Mouse (Mus musculus) adrenal gland (tissue): ENCODE data around the gene Irak3.
"Not testable (repeated sequence)": the region's sequence is repeated elsewhere in the genome, so short reads cannot be mapped to it uniquely, and the experiment has no call there.

Experiments
- intact Hi-C: fragments of 180-260 bp; cut with DNase I; formaldehyde crosslinking; loops from one replicate; pipeline ENCODE4 v1.15.1; 2025

Gene Irak3

GRCm38 (mm10) chr10:120164931-120165792, 36.8 kb downstream of the Irak3 start:
- intact Hi-C loops, result no loop called here

DNA sequence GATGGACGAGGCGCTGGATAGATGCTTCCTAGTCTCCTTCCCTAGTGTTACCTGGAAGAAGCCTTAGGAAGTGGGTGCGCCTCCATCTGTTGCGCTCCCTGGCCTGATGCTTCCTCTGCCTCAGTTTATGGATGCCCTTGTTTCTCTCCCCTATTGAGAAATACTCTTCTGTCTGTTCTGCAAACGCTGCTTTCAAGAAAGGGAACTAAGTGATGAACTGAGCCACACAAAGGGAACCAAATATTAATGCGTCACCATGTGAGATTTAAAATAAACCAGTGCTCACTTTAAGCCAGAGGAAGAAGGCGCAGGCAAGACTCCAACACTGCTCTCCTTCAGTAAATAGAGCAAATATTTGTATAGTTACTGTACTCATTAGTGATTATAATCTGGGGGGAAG, 38.4 kb downstream of the Irak3 start:
- intact Hi-C loops, result no loop called here

DNA sequence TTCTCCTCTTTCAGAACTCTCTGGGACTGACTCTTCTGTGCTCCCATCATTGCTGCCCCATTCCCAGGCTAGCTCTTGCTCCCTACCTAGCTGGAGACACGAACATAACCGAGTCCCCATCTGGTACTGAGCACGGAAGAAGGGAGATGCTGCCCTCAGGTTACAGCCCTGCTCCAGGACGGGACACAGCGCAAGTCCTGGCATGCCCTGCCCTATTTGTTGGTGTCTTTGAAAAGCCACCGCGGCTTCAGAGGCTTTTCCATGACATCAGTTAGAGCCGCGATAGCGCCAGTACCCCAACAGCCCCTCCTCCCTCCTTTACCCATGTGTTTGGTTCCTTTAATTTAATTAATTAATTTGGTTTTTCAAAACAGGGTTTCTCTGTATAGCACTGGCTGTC, 39.1 kb downstream of the Irak3 start:
- intact Hi-C loops, result no loop called here

- intact Hi-C loops, result no loop called here
These were observed 41.4 kb downstream of the Irak3 start for GRCm38 (mm10) chr10:120160533-120160932.

- intact Hi-C loops, result no loop called here
These were observed 48.0 kb downstream of the Irak3 start for GRCm38 (mm10) chr10:120153911-120154310.

GRCm38 (mm10) chr10:120151672-120152071, 50.3 kb downstream of the Irak3 start:
- intact Hi-C loops, result no loop called here

DNA sequence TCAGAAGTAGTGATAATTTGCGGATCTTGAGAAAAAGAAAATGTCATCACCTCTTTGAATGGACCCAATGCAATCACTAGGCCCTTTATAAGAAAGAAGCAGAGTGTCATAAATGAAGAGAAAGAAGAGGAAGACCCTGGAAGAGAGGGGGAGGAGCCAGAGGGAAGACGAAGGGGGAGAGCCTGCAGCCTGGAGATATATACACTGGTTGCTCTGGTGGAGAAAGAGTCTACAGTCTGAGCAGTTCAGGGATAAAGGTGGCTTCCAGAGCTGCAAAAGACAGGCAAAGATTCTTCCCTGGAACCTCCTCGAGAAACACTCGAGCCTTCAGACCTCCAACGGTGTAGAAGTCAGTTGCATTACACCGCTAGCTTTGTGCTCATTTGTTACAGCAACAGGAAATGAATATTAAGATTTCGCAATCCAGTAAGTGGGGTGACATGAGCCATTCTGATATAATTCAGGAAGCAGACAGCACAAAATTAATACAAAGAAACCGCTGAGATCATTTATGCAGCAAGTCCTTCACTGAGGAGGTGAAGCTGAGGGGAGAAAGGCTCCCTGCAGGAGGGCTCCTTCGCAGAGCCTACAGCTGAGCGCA, 60.9 kb downstream of the Irak3 start:
- intact Hi-C loops, result no loop called here

DNA sequence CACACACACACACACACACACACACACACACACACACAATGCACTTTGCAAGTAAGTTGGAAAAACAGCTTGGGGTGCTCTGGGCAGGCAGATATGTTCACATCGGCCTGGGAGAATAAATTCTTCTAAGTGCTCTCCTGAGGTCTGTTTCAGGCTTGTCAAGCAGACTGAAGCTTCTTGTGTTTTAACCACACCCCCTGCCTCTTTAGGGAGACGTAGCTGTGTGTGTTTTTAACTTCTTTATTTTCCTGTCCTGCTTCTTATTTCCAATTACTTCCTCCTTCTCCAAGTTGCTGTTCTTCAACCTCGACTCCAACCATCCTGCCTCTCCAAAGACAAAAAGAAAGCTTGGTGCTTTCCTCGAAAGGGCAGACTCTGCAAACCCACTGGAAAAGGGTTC, 61.7 kb downstream of the Irak3 start:
- intact Hi-C loops, result no loop called here

DNA sequence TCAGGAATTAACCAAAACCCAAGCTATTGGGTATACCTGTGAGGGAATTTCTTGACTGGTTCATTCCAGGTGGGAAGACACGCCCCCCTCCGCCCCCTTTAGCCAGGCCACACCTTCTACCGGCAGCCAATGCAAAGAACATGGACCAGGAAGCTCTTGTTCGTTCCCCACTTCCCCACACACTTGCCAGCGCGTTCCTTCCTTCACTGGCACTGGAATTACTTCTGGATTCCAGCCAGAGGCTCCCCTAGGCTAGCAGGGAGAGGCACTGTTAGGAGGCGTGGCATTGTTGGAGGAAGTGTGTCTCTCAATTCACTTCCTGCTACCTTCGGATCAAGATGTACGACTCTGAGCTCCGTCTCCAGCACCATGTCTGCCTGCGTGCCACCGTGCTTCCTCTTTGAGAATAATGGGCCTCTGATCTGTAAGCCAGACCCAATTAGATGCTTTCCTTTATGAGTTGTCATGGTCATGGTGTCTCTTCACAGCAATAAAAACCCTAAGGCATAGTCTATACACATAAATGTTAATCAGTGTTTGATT, 65.8 kb downstream of the Irak3 start:
- intact Hi-C loops, result no loop called here

DNA sequence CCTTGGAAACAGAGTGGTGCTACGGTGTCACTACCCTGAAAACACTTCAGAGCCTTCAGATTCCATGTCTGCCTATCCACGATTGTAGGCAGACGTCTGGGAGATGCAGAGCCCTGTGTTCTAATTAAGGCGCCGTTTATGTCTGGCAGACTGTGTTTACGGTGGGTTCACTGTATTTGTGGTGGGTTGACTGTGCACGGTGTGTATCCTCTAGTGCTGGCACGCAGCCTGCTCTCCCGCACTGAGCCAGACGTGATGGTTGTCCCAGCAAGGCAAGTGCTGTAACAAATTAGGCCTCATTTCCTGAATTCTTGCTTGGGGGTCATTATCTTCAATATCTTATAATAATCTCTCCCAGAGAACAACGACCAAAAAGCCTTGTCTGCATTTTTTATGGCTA, 68.2 kb downstream of the Irak3 start:
- intact Hi-C loops, result no loop called here

DNA sequence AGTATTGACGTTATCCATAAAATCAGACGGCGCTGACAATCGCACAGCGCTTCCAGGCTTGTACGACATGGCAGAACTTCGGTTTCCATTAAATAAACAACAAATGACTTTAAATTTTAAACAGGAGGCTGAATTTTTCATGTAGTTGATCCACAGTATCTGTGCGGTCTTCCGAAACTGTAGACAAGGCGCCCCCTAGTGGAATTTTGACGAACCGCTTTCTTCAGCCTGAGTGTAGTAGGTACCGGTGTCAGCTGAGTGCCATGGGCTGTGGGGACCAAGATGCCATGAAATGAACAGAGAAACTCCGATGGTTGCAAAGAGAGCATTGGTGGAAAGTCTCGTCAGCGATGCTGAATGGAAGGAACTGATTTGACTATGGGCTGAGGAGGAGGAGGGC, 71.3 kb downstream of the Irak3 start:
- intact Hi-C loops, result no loop called here

GRCm38 (mm10) chr10:120128601-120129277, 73.2 kb downstream of the Irak3 start:
- intact Hi-C loops, result loop anchor here (5.0 kb wide), 2 partner anchors 326 to 481 kb away; no protein-coding TSS in a partner anchor

GRCm38 (mm10) chr10:120125465-120125857, 76.5 kb downstream of the Irak3 start:
- intact Hi-C loops, result loop anchor here (2.0 to 5.0 kb wide), 3 partner anchors 61 to 478 kb away; no protein-coding TSS in a partner anchor

DNA sequence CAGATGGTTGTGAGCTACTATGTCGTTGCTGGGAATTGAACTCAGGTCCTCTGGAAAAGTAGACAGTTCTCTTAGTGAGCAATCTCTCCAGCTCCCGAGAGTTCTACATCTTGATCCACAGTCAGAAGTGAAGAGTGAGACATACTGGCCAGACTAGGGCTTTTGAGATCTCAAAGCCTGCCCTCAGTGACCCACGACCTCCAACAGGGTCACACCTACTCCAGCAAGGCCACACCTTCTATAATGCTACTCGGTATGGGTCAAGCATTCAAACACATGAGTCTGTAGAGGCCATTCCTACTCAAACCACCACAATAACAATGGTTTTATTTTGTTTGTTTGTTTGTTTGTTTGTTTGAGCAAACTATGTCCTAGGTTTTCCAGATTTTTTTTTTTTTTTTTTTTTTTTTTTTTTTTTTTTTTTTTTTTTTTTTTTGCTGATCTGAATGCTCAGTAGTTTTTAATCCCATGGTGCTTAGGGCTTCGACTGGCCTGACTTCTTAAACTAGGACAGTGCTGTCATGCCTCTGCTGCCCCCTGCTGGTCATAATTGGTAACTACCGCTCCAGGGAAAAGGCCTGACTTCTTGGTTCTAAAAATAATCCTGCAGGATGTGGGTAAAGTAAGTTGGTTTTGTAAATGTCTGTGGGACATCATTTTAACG, 77.0 kb downstream of the Irak3 start:
- intact Hi-C loops, result loop anchor here (2.0 to 5.0 kb wide), 3 partner anchors 60 to 478 kb away; no protein-coding TSS in a partner anchor

DNA sequence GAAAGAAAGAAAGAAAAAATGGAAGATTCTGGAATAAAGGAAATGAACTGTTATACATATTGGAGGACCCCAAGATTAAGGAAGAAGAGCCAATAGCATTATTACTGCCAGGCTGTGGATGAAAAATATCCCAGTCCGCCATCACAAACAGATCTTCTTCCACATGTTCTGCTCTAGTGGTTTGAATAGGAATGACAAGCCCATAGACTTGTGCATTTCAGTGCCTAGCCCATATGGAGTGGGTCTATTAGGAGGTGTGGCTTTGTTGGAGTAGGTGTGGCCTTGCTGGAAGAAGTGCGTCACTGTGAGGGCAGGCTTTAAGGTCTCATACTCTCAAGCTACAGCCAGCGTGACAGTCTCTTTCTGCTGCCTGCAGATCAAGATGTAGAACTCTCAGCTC, 78.2 kb downstream of the Irak3 start:
- intact Hi-C loops, result loop anchor here (2.0 kb wide), 1 partner anchor 59 kb away; no protein-coding TSS in a partner anchor

- intact Hi-C loops, result no loop called here
These were observed 86.7 kb downstream of the Irak3 start for GRCm38 (mm10) chr10:120115249-120115648.

DNA sequence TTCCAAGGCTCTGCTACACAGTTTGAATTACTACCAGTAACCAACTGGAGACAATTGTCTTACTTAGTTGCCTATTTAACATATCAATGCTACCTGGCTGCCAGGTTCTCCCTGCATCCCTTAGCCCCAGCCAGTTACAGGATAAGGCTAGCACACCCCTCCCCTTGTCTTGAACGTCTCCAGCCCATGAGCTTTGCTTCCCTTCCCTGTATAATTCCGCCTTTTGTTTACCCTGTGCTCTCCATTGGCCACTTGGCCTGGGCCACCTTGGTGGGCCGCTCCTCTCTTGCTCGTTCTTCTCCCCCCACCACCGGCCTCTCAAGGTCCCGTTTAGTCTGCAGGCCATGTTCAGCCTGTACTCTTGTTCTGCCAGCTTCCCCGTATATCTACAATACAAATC, 87.4 kb downstream of the Irak3 start:
- intact Hi-C loops, result no loop called here

DNA sequence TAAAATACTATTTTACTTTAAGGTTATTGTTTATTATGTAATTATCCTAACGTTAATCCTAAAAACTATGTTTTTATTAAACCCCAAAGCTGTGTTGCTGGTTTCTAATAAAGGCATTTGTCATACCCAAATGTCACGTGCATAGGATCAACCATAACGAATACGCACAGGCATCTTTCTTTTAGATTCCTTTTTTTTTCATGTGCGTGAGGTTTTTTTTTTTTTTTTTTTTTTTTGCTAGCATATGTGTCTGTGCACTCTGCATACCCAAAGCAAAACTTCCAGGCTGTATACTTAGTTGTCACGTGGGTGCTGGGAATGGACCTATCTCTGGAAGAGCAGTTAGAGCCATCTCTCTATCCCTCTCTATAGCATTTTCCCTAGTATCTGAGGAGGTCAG, 88.0 kb downstream of the Irak3 start:
- intact Hi-C loops, result no loop called here

DNA sequence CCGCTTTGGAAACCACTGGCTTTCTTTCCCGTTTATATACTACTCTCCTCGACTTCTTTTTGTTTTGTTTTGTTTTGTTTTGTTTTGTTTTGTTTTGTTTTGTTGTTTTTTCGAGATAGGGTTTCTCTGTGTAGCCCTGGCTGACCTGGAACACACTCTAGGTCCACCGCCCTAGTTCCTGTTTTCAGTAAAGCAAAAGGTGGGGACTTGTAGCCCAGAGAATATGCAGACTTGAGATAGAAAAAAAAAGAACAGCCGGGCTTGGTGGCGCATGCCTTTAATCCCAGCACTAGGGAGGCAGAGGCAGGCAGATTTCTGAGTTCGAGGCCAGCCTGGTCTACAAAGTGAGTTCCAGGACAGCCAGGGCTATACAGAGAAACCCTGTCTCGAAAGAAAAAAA, 88.4 kb downstream of the Irak3 start:
- intact Hi-C loops, result not testable (repeated sequence)

- intact Hi-C loops, result no loop called here
These were observed 89.2 kb downstream of the Irak3 start, which contains the start of gene Helb for GRCm38 (mm10) chr10:120112507-120113396. Gene Helb (minus strand): TSS chr10:120112987.
